Mouse (Mus musculus): ENCODE measurements around the gene H2-M10.3. TPM values are rescaled to one million over a fixed set of nuclear protein-coding genes. Genes with fewer than 3 reads are reported as not detected.
"Not testable (repeated sequence)": the region's sequence is repeated elsewhere in the genome, so short reads cannot be mapped to it uniquely, and the experiment has no call there.

H2-M10.3 gene
- not detected in 2 replicates for polyA plus RNA-seq (2014; fragmentation: Nextera tagmentation; extraction: Ambion mirVana)

GRCm38 (mm10) chr17:36368317-36368716 is at the start of gene H2-M10.3:
Gene H2-M10.3 (minus strand): TSS chr17:36368417.
- not testable (repeated sequence) for ATAC-seq (ENCODE audit: low read depth); H3K27ac ChIP-seq (replicated peaks; ENCODE audit: low read depth, low read length); DNase-seq (ENCODE audit: low spot score); H3K4me3 ChIP-seq (ENCODE audit: low read depth, low read length); H3K36me3 ChIP-seq (ENCODE audit: control insufficient read depth, insufficient read depth, low read length); H3K27me3 ChIP-seq (replicated peaks; ENCODE audit: control insufficient read depth, insufficient read depth, low read length); H3K4me2 ChIP-seq (ENCODE audit: low read depth, low read length); H3K4me1 ChIP-seq (ENCODE audit: control insufficient read depth, insufficient read depth, low read length); H3K9ac ChIP-seq (ENCODE audit: low read depth, low read length); H3K9me3 ChIP-seq (ENCODE audit: control insufficient read depth, low read length)
- 87% methylated on average over 2 of the region's 2 CpGs for WGBS

GRCm38 (mm10) chr17:36417416-36417815 is 49.2 kb upstream of the H2-M10.3 start:
- no peak overlapping the region for H3K27ac ChIP-seq (replicated peaks; ENCODE audit: low read depth, low read length)
- WGBS, result 52% methylated on average over 2 of the region's 2 CpGs
- no peaks in the 10 kb centered on the region for H3K9me3 ChIP-seq (ENCODE audit: control insufficient read depth, low read length)
- H3K4me1 ChIP-seq (ENCODE audit: control insufficient read depth, insufficient read depth, low read length), result no peaks in the 10 kb centered on the region
- ATAC-seq (ENCODE audit: low read depth), result no peak
- no peak for DNase-seq (ENCODE audit: low spot score)
- H3K4me2 ChIP-seq (ENCODE audit: low read depth, low read length), result no peak overlapping the region
- H3K36me3 ChIP-seq (ENCODE audit: control insufficient read depth, insufficient read depth, low read length), result no peaks in the 10 kb centered on the region
- no peak overlapping the region for H3K4me3 ChIP-seq (ENCODE audit: low read depth, low read length)
- no peaks in the 10 kb centered on the region for H3K27me3 ChIP-seq (replicated peaks; ENCODE audit: control insufficient read depth, insufficient read depth, low read length)
- H3K9ac ChIP-seq (ENCODE audit: low read depth, low read length), result no peak overlapping the region

- Histone ChIP-seq H3K4me1 (ENCODE audit: control insufficient read depth, insufficient read depth, low read length) (no peaks in the 10 kb centered on the region), H3K27me3 (replicated peaks; ENCODE audit: control insufficient read depth, insufficient read depth, low read length) (no peaks in the 10 kb centered on the region), H3K36me3 (ENCODE audit: control insufficient read depth, insufficient read depth, low read length) (no peaks in the 10 kb centered on the region), H3K9ac (ENCODE audit: low read depth, low read length) (no peak overlapping the region), H3K4me2 (ENCODE audit: low read depth, low read length) (no peak overlapping the region), H3K27ac (replicated peaks; ENCODE audit: low read depth, low read length) (no peak overlapping the region), H3K9me3 (ENCODE audit: control insufficient read depth, low read length) (no peaks in the 10 kb centered on the region), H3K4me3 (ENCODE audit: low read depth, low read length) (no peak overlapping the region)
- WGBS, result 50% methylated on average over 1 of the region's 1 CpGs
- ATAC-seq (ENCODE audit: low read depth) (no peak), DNase-seq (ENCODE audit: low spot score) (no peak)
Measured at GRCm38 (mm10) chr17:36415407-36415806, 47.2 kb upstream of the H2-M10.3 start.

- H3K9ac ChIP-seq (ENCODE audit: low read depth, low read length), result no peak overlapping the region
- no peak for ATAC-seq (ENCODE audit: low read depth)
- 80% methylated on average over 1 of the region's 1 CpGs for WGBS
- no peak for DNase-seq (ENCODE audit: low spot score)
- no peaks in the 10 kb centered on the region for H3K9me3 ChIP-seq (ENCODE audit: control insufficient read depth, low read length)
- no peaks in the 10 kb centered on the region for H3K27me3 ChIP-seq (replicated peaks; ENCODE audit: control insufficient read depth, insufficient read depth, low read length)
- H3K27ac ChIP-seq (replicated peaks; ENCODE audit: low read depth, low read length), result no peak overlapping the region
- H3K4me2 ChIP-seq (ENCODE audit: low read depth, low read length), result no peak overlapping the region
- no peaks in the 10 kb centered on the region for H3K4me1 ChIP-seq (ENCODE audit: control insufficient read depth, insufficient read depth, low read length)
- no peaks in the 10 kb centered on the region for H3K36me3 ChIP-seq (ENCODE audit: control insufficient read depth, insufficient read depth, low read length)
- H3K4me3 ChIP-seq (ENCODE audit: low read depth, low read length), result no peak overlapping the region
Measured at GRCm38 (mm10) chr17:36414361-36414760, 46.1 kb upstream of the H2-M10.3 start.

- Histone ChIP-seq H3K27ac (replicated peaks; ENCODE audit: low read depth, low read length) (no peak overlapping the region), H3K27me3 (replicated peaks; ENCODE audit: control insufficient read depth, insufficient read depth, low read length) (no peaks in the 10 kb centered on the region), H3K9ac (ENCODE audit: low read depth, low read length) (no peak overlapping the region), H3K36me3 (ENCODE audit: control insufficient read depth, insufficient read depth, low read length) (no peaks in the 10 kb centered on the region), H3K4me1 (ENCODE audit: control insufficient read depth, insufficient read depth, low read length) (no peaks in the 10 kb centered on the region), H3K4me2 (ENCODE audit: low read depth, low read length) (no peak overlapping the region), H3K9me3 (ENCODE audit: control insufficient read depth, low read length) (no peaks in the 10 kb centered on the region), H3K4me3 (ENCODE audit: low read depth, low read length) (no peak overlapping the region)
- ATAC-seq (ENCODE audit: low read depth) (no peak), DNase-seq (ENCODE audit: low spot score) (no peak)
- 78% methylated on average over 2 of the region's 2 CpGs for WGBS
Measured at GRCm38 (mm10) chr17:36389907-36390306, 21.7 kb upstream of the H2-M10.3 start.

- not testable (repeated sequence) for ATAC-seq (ENCODE audit: low read depth)
Measured at GRCm38 (mm10) chr17:36362404-36362803, 5.8 kb downstream of the H2-M10.3 start.

GRCm38 (mm10) chr17:36357512-36357911 is 10.7 kb downstream of the H2-M10.3 start:
- H3K36me3 ChIP-seq (ENCODE audit: control insufficient read depth, insufficient read depth, low read length); H3K27me3 ChIP-seq (replicated peaks; ENCODE audit: control insufficient read depth, insufficient read depth, low read length); H3K27ac ChIP-seq (replicated peaks; ENCODE audit: low read depth, low read length); H3K4me2 ChIP-seq (ENCODE audit: low read depth, low read length); H3K4me3 ChIP-seq (ENCODE audit: low read depth, low read length); H3K9ac ChIP-seq (ENCODE audit: low read depth, low read length); ATAC-seq (ENCODE audit: low read depth); H3K4me1 ChIP-seq (ENCODE audit: control insufficient read depth, insufficient read depth, low read length); H3K9me3 ChIP-seq (ENCODE audit: control insufficient read depth, low read length): not testable (repeated sequence)
- DNase-seq (ENCODE audit: low spot score), result peak; percentile 11

More at GRCm38 (mm10) chr17:36362404-36362803, 5.8 kb downstream of the H2-M10.3 start:
- not testable (repeated sequence) for DNase-seq (ENCODE audit: low spot score); H3K36me3 ChIP-seq (ENCODE audit: control insufficient read depth, insufficient read depth, low read length); H3K27me3 ChIP-seq (replicated peaks; ENCODE audit: control insufficient read depth, insufficient read depth, low read length); H3K4me3 ChIP-seq (ENCODE audit: low read depth, low read length); H3K27ac ChIP-seq (replicated peaks; ENCODE audit: low read depth, low read length); H3K4me1 ChIP-seq (ENCODE audit: control insufficient read depth, insufficient read depth, low read length); H3K9ac ChIP-seq (ENCODE audit: low read depth, low read length); H3K9me3 ChIP-seq (ENCODE audit: control insufficient read depth, low read length); H3K4me2 ChIP-seq (ENCODE audit: low read depth, low read length)

- H3K4me2 ChIP-seq (ENCODE audit: low read depth, low read length), result no peak overlapping the region
- H3K36me3 ChIP-seq (ENCODE audit: control insufficient read depth, insufficient read depth, low read length), result no peaks in the 10 kb centered on the region
- H3K9me3 ChIP-seq (ENCODE audit: control insufficient read depth, low read length), result no peaks in the 10 kb centered on the region
- WGBS, result 34% methylated on average over 3 of the region's 3 CpGs
- H3K4me1 ChIP-seq (ENCODE audit: control insufficient read depth, insufficient read depth, low read length), result no peaks in the 10 kb centered on the region
- no peak overlapping the region for H3K4me3 ChIP-seq (ENCODE audit: low read depth, low read length)
- H3K9ac ChIP-seq (ENCODE audit: low read depth, low read length), result no peak overlapping the region
- H3K27me3 ChIP-seq (replicated peaks; ENCODE audit: control insufficient read depth, insufficient read depth, low read length), result no peaks in the 10 kb centered on the region
- H3K27ac ChIP-seq (replicated peaks; ENCODE audit: low read depth, low read length), result no peak overlapping the region
- ATAC-seq (ENCODE audit: low read depth), result no peak
- DNase-seq (ENCODE audit: low spot score), result no peak
Measured at GRCm38 (mm10) chr17:36355763-36356162, 12.5 kb downstream of the H2-M10.3 start.

- not testable (repeated sequence) for H3K9ac ChIP-seq (ENCODE audit: low read depth, low read length); H3K4me3 ChIP-seq (ENCODE audit: low read depth, low read length); H3K27me3 ChIP-seq (replicated peaks; ENCODE audit: control insufficient read depth, insufficient read depth, low read length); H3K9me3 ChIP-seq (ENCODE audit: control insufficient read depth, low read length); H3K4me1 ChIP-seq (ENCODE audit: control insufficient read depth, insufficient read depth, low read length); ATAC-seq (ENCODE audit: low read depth); H3K27ac ChIP-seq (replicated peaks; ENCODE audit: low read depth, low read length); H3K4me2 ChIP-seq (ENCODE audit: low read depth, low read length); H3K36me3 ChIP-seq (ENCODE audit: control insufficient read depth, insufficient read depth, low read length)
- DNase-seq (ENCODE audit: low spot score), result peak; percentile 76
Measured at GRCm38 (mm10) chr17:36355343-36355742, 12.9 kb downstream of the H2-M10.3 start.

Data from embryonic facial prominence, embryonic 14.5 days (tissue).